Mouse (Mus musculus) 416B (cell line): ENCODE results near the gene Ms4a5.
"Not testable (repeated sequence)": the region's sequence is repeated elsewhere in the genome, so short reads cannot be mapped to it uniquely, and the experiment has no call there.

Experiments
- DNase-seq: peaks from one replicate; pipeline ENCODE4 v3.0.0; 2011; ENCODE audit warnings: low read depth

Ms4a5 gene

DNA sequence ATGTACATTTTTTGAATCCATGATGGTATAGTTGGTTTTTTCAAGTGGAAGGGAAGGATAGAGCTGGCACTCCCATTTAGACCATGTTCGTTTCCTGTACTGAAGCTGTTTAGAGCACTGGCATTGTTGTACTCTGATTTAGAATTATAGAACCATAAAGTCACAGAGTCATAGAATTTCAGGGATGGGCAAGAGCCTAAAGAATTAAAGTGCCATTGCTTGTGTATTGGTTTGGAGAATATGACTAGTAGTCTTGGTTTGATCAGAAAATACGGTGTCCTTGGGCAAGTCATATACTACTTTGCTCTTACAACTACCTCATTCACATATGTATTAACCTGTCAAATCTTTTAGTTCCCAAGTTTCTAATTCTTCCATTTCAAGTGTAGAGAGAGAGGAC lies at the start of gene Ms4a5:
Gene Ms4a5, minus strand, starts transcription at position 101 of the 400 bp plus-strand sequence.
- DNase-seq = no peak

DNA sequence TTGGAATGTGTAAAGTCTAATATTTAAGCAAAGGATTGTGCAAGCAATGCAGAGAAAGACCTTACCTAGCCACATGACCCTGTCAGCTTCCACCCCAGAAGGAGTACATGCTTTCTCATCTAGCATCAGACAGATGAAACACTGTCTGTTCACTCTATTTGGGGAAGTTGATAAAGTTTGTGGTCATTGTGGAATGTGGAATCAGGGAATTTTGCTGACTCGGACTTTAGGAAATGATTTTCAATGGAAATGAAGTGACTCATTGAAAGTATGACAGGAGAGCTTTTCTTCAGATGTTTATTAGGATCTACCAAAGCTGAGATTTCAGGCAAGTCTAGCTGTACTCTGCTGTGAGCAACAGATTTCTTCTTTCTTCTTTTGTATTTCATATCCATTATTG lies 37.5 kb upstream of the Ms4a5 start:
- DNase-seq = no peak

DNA sequence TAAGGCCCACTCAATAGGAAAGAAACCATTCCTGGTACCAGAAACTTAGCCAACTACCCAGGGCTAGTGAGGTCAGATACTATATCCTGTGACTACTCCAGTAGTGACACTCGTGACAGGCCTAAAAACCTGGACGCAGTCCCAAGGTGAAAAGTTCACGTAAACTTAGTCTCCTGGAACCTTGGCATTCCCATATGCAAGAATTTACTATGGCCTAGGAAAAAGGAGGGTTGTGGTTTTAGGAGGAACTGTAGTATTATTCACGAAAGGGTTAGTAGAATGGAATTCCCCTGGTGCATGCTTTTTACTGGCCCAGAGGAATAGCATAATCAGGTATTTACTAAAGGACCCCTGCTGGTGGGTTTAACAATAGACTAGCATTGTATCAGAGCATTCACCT lies 33.1 kb upstream of the Ms4a5 start:
- DNase-seq = no peak

DNA sequence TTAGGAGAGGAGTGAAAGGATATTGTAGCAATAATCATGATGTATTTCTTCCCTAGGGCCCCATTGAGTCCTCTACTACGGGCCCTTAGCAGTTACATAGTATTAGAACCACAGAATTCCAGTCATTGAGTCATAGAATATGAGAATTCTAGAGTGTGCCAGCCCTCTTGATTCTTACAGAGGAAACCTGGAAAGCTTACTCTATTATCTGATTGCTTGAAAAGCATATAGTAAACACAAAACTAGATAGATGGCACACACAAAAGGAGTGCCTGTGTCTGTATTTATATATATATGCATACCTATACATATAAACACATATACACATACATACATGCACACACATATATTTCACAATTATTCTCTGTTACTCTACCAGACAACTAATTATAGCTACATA lies 30.7 kb upstream of the Ms4a5 start, which contains the start of gene Ms4a14:
Gene Ms4a14, minus strand, starts transcription at position 101 of the 400 bp plus-strand sequence.
- DNase-seq = no peak

DNA sequence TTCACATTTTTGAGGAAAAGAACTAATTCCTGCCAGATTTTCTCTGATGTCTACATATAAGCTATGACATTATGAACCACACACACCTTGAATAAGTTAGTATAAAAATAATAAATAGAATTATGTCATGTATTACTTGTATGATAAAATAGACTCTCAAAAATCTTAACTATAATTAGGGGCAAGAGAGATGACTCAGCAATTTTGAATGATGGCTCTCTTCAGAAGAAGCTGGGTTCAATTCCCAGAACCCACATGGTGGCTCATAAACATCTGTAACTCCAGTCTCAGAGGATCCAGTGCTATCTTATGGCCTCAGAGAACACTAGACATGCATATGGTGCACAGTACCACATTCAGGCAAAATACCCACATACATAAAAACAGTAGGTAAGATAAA lies 25.2 kb upstream of the Ms4a5 start:
- DNase-seq = no peak

DNA sequence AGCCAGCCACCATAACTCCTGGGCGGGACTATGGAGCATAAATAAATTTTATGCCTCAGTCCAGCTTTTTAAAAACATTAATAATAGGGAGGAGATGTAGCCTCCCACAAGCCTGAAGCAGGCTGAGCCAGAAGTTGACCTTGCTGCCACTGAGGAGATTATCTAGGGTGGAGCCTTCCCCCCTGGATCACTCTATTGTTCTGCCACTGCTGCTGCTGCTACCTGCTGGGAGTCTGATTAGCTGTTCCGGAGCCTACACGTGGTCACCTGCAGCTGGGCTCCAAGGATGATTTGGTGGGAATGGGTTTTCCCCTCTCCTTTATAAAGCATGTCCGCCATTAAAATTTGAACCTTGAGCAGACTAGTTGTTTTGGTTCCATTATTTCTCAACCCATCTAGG lies 15.9 kb upstream of the Ms4a5 start:
- DNase-seq = not testable (repeated sequence)

DNA sequence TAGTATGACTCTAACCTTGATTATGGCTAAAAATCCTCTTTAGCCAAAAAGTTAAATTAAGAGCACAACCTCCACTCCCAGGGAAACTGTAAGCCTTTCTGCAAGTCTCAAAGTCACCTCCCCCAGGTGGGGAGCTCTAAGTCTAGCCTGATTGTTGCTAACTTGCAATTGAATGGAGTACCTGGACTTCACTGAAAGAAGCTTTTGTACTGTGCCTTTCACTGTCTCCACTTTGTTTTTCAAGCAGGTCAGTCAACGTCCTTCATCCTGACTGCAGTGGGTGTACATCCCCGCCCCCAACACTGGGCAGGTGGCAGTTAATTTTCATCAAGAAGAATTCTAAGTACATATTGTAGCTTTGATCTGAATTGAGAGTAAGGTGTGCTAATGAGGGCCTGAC lies 15.3 kb upstream of the Ms4a5 start:
- DNase-seq = no peak

DNA sequence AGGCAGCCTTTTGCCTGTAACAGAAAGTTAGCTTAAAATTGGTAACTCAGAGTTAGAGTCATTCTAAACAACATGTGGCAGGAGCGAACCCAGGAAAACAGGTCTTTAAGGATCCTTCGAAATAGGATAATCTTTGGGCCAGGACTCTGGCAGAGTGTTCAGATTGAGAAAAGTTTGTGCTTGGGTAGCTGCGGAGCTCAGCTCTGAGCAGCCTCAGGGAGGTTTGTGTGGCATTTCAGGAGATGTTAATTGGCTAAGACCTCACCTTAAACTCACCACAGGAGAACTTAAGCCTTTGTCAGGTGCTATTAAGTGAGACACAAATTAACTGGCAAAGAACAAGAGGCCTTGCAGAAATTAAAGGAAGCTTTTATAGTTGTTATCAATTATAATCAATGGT lies 9.9 kb upstream of the Ms4a5 start:
- DNase-seq = not testable (repeated sequence)

DNA sequence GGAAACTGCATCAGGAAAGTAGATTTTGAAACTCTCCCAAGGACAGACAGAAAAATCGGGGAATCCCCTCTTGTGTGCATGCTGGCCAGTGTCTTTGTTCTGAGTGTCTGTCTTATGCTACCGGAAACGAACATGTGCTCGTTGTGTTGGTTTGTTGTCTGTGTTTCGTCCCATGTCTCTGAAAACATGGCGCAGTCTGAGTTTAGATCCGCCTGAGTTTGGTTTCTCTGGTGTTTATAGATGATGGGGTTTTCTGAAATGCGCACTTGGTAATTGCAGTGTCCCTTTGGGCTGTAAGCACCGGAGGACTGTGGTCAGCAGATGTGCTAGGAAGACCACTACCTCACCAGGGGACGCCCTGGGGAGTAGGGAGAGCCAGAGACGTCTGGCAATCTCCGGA lies 9.3 kb upstream of the Ms4a5 start:
- no peak for DNase-seq

DNA sequence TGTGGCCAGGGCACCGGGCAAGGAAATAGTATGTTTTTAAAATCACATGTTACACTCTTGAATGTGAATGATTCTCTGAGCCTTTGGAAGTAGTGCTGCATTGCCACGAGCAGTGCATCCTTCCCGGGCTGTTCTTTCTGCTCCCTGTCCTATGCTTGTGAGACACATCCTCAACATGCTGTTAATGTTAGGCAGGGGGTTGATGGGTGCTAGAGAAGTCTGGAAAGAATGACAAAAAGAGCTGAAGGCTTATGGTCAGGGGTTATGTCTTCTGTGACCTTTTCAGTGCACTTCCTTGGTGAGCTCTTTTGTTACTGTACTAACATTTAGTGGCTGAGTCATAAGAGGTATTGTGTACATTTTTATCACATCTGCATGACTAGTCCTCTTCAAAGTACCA lies 3.5 kb downstream of the Ms4a5 start:
- no peak for DNase-seq

DNA sequence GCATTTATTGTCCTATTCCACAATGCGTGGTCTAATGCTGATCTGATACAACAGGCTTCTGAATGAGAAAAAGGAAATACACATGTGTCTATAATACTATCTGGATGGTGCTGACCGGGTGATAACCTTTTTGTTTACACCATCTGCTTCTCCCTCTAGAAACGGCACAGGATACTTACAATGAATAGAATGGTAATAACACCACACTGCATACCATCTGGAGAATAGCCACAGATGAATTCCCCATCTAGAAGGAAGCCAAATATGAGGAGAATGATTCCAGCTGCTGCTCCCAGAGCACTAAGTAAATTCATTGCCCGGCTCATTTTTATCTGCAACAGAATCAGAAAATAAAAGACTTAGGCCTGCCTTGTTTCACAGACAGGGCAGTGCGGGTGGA lies 7.2 kb downstream of the Ms4a5 start:
- DNase-seq = no peak

DNA sequence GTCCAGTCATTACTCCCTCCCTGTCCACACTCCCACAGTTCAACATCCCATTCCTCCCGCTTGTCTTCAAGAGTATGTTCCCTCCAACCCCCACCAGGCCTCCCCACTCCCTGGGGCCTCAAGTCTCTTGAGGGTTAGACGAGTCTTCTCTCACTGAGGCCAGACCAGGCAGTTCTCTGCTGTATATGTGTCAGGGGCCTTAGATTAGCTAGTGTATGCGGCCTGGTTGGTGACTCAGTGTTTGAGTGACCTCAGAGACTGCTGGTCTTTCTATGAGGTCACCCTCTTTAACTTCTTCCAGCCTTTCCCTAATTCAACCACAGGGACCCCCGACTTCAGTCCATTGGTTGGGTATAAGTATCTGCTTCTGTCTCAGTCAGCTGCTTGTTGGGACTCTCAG lies 16.7 kb downstream of the Ms4a5 start:
- no peak for DNase-seq

DNA sequence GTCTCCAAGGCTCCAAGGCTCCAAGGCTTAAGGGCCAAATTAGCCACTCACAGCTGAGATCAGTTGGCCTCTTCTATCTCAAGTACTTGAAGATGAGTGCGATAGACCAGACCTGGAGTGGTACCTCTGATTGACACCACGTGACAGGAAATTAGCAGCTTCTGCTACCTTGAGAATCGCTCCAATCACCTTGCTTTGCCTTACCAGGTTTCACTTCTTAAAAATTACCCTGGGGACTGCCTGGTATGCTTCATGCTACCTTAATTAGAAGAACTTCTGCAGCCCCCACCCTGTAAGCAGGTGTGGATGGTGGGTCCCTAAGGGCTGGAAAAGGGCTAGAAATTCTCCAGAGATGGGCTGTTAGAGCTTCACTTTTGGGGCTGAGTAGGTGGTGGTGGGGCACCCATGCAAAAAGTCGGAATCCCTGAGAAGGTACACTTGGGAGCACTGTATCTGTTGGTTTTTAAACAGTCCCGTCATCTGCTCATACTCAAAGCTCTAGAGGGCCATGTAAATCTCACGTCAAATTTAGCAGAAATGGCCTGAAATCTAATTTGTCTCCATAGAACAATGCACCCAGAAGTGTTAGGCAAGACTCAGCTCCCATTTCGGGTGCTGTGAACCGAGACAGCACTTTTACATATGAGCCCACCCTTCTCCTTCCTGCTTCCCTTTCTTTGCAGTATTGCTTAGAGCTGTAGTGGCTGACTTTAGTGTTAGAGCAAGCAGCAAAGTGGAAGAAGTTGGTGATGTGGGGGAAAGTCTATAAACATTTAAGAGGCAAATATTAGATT lies 17.4 kb downstream of the Ms4a5 start, which contains the start of gene Ms4a1:
Gene Ms4a1, minus strand, starts transcription at position 190 of the 794 bp plus-strand sequence.
- DNase-seq = no peak

DNA sequence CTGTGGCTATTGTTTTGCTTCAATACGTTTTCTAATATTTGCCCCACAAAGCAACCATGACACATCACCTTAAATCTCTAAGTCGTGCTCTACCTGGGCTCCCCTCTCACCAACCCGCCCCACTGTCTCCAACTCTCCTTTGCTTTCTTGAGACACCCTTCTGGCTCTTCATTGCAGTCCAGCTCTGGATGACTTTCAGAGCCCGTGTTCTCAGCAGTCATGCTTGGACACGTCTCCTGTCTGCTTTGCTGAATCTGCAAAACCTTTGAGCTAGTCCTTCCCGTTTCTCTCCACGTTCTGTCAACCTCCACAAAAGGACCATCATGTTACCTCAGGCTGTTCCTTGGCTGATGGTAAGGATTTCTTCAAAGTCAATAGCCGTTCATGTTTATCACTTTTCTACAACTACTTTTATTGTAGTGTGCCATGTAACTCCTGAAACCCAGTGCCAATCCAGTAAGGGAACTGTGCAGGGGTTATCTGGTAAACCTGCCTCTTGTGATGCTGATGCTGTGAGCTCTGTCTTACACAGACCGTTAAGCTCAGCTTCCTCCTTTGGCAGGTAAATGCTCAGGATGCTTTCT lies 19.0 kb downstream of the Ms4a5 start:
- DNase-seq = no peak

DNA sequence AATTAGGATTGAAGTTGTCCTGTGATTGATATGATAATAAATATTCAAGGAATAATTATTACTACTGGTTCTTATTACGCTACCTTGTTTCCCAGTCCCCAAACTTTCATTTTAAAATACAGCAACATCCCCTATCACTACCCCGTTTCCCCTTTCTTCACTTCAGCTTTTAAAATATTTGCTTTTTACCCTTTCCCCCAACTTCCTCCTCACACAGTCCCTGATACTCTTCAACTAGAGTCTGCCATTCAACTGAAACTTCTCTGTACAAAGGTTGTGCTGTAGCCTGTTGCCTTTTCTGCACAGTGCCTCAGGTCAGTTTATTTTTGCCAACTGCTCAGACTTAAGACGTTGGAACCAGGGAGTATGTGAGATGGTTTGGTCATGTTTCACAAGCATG lies 20.1 kb downstream of the Ms4a5 start:
- DNase-seq = no peak

DNA sequence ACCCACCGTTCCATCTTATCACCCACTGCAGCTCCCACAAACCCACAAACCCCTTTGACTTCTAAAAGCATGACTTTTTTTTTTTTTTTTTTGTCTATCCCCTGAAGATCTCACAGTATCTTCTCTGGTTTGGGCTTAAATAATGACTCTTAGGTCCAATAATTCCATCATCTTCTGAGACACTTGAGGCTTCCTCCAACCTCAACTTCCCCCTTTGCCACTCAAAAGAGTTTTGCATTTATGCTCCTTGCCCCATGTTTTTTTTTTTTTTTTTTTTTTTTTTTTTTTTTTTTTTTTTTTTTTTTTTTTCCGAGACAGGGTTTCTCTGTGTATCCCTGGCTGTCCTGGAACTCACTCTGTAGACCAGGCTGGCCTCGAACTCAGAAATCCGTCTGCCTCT lies 20.7 kb downstream of the Ms4a5 start:
- DNase-seq = not testable (repeated sequence)

DNA sequence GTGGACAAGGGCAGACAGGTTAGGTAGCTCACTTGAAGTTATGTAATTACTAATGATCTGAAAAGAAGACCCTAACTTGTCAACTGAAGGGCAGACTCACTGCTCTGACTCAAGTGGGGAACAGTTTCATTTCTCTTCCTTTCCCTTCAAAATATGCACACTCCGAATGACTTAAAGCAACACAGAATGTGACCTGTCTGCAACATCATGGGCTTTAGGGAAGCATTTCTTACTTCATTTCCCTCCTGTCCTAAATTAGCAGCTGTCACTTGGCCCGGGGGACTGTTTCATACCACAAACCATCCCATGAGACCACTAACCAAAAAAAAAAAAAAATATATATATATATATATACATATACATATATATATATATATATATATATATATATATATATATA lies 22.2 kb downstream of the Ms4a5 start:
- no peak for DNase-seq

DNA sequence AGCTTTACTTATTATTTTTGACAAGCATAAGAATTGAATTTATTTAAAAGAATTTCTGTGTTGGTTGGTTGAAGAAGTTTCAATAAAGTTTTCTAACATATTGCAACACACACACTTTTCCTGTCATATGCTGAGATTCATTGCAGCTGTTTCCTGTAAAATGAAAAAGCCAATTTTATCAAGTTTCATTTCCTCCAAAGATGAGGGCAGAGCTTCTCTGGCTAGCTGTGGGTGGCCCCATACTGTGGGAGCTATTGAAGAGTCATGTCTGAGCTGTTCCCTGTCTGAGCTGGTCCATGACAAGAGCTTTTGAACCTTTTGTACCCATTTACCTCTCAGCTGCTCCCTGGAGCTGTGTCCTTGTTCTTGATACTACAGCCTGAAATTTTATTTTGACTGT lies 39.4 kb downstream of the Ms4a5 start:
- peak; percentile 16 for DNase-seq

DNA sequence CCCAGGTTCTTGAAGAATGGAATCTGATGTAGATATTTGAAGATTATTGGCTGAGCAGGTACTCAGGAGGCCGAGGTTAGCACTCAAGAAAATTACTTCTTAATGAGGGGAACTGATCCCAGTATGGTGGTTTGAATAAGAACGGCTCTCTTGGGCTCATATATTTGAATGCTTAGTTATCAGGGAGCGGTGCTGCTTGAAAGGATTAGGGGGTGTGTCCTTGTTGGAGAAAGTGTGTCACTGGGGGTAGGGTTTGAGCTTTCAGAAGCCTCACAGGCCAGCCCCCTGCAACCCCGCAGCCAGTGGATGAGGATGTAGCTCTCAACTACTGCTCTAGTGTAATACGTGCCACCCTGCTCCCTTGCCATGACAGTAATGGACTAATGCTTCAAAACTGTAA lies 41.1 kb downstream of the Ms4a5 start:
- DNase-seq = no peak

DNA sequence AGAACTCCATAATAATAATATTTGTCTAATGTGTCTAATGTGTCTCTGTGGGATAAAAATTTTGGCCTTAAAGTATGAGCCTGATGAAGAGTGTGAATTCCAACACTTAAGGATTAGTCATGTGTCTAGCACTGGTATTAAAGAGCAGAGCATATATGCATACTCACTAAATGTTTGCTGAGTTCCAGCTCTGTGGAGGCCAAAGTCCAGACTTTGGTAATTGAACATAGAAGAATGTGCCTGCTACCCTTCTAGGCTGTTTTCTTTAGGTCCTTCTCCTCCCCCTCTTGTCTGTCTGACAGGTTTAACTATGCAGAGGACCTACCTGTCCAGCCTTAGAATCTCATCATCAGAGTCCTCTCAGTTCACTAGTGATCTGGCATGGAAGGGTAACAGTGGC lies 47.9 kb downstream of the Ms4a5 start:
- no peak for DNase-seq

DNA sequence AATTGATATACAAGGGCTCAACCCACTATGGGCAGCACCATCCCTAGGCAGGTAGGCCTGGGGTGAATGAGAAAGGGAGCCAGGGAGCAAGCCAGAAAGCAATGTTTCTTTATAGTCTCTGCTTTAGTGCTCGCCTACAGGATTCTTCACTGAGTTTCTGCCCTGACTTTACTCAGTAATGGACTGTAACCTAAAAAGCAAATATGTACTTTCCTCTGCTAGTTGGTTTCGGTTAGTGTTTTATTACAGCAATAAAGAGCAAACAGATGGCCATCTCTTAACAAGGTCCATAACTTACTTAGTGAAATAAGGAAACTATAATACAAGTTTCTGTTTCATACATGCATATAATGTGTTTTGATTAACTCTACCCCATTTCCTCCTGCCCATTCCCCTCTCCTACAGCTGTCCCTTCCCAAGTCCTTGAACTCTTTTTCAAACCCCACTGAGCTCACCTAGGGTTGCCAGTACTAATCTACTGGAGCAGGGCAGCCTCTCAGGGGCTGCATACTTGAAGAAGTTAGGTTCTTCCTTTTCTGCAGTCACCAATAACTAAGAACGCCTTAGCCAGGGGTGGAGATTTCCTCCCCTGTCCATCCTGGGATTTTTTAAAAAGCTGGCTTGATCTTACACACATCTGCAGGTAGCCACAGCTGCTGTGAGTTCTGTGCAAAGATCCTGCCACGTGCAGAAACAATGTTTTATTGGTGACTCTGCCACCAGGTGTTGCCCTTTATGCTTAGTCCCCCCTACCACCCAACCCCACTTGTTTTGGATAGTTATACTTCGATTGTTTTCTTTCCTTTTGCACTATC lies 48.5 kb downstream of the Ms4a5 start:
- DNase-seq = no peak

DNA sequence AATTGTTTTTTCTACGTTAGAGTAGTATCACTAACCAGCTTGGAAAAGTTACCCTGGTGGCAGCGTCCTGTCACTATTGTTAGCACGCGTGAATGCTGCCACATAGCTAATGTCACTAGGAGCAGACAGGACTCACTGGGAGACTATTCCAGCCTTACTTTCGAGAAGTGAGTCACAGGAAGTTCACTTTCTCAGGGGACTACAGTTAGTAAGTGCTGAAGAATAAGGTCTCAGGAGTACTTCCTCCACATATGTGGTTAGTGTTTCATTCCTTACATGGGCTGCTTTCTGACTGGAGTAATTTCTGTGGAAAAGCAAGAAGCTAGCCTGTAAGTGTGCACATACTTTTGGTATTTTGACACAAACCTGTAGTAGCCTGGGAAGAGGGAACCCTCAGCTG lies 49.4 kb downstream of the Ms4a5 start:
- peak; percentile 1 for DNase-seq

DNA sequence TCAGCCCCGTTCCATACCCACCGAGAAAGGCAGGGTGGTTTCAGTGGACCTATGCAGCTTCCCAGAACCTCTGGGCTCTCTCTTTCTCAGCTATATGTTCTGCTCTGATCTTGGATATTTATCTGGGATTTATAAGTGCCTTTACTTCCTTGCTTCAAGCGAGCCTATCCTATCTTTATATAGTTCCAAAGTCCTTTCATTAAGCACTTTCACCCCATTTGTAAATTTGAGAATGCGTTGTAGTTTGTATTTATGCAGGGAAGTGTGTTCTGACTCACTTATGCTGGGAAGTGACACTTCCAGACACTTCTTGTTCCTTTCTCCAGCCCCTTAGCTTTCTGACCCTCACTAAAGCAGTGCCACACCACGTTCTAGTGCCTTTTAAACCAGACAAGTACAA lies 51.3 kb downstream of the Ms4a5 start, which contains the start of gene Ms4a12:
Gene Ms4a12, minus strand, starts transcription at position 101 of the 400 bp plus-strand sequence.
- DNase-seq = no peak
